9 mouse cellular contexts compared by ENCODE assay signal in the genomic region with DNA sequence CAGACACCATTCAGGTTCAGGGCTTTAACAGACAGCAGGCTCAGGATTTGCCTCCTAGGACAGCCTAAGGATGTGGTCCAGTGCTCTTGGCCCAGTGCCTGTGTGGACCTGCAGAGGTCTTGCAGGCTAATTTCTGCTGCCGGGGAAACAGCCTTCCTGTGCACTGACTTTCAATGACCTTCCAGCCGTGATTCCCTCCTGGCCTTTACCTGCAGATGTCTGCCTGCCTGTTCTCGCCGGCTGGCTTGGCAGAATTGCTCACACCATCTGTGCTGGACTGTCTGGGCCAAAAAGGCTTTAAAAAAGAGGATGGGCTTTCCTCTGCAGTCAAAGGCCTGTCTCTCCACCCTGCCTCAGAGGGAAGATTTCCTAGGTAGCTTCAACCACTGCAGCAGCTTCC.
DNase-seq lines count a peak whose midpoint lies in the region; ATAC-seq and TF ChIP-seq lines count a peak whose summit lies in the region.
"Had no signal": no experiment of that assay in that cellular context is flagged by ENCODE, and none has a peak within 500 bp of the region (broad histone marks: within the 10 kb centered on the region; RNA-seq: fewer than 3 reads in every experiment).

No protein-coding gene starts in this region.

- DNase-seq in layer of hippocampus, adult 11-12 months (ENCODE audit: low spot score): peak; percentile 9
- DNase-seq in layer of hippocampus, postnatal 14 days (ENCODE audit: low spot score in 2 of 2): no peak
- DNase-seq in cerebellum, adult 2 months: peak; percentile 81 to 84
- DNase-seq in hindbrain, embryonic 11.5 days (ENCODE audit: low spot score): peak; percentile 5
- peak; percentile 30 for DNase-seq in limb, embryonic 11.5 days (ENCODE audit: low spot score)
- no peak for DNase-seq in lung, postnatal 4 days
- DNase-seq in ovary, adult 18-20 months (ENCODE audit: low spot score): no peak
- no peak for DNase-seq in adrenal gland, adult 18-20 months (ENCODE audit: low spot score in 2 of 2)

- no peak overlapping the region for H3K27ac ChIP-seq in cerebellum, adult 2 months (ENCODE audit: insufficient read depth, low read length)
- H3K27ac ChIP-seq in hindbrain, embryonic 11.5 days (ENCODE audit: low read depth, low read length): no peak overlapping the region
- no peak overlapping the region for H3K27ac ChIP-seq in limb, embryonic 11.5 days (replicated peaks; ENCODE audit: low read depth, low read length)
- H3K27ac ChIP-seq: left cerebral cortex, adult 2 months had no signal

- no peaks in the 10 kb centered on the region for H3K27me3 ChIP-seq in cerebellum, adult 2 months (ENCODE audit: control insufficient read depth, insufficient read depth, low read length)
- no peaks in the 10 kb centered on the region for H3K27me3 ChIP-seq in hindbrain, embryonic 11.5 days (ENCODE audit: control insufficient read depth, insufficient read depth, low read length)
- H3K27me3 ChIP-seq in limb, embryonic 11.5 days (ENCODE audit: control insufficient read depth, insufficient read depth, low read length): no peaks in the 10 kb centered on the region

- TF ChIP-seq CTCF in cerebellum, adult 2 months (IDR thresholded peaks at IDR 0.05; ENCODE audit: borderline replicate concordance, insufficient read depth, low read depth, low read length): no peak

- no peak for TF ChIP-seq POLR2A in cerebellum, adult 2 months (IDR thresholded peaks at IDR 0.05; ENCODE audit: borderline replicate concordance, insufficient read depth, low read length)

- H3K4me1 ChIP-seq in cerebellum, adult 2 months (ENCODE audit: control insufficient read depth, insufficient read depth, low read length): peaks cover 5% of the 10 kb centered on the region; the same call in 1 of the 2 replicates
- no peaks in the 10 kb centered on the region for H3K4me1 ChIP-seq in hindbrain, embryonic 11.5 days (replicated peaks; ENCODE audit: control insufficient read depth, insufficient read depth, low read length)
- no peaks in the 10 kb centered on the region; the same call in 1 of the 2 replicates for H3K4me1 ChIP-seq in limb, embryonic 11.5 days (ENCODE audit: control insufficient read depth, insufficient read depth, low read length)

- 6% methylated on average over 4 of the region's 4 CpGs for WGBS in cerebellum, adult 2 months
- WGBS in hindbrain, embryonic 11.5 days: 61% methylated on average over 4 of the region's 4 CpGs
- 16% methylated on average over 4 of the region's 4 CpGs for WGBS in limb, embryonic 11.5 days

- no peak overlapping the region for H3K4me2 ChIP-seq in hindbrain, embryonic 11.5 days (replicated peaks; ENCODE audit: low read depth, low read length)
- H3K4me2 ChIP-seq in limb, embryonic 11.5 days (ENCODE audit: low read depth, severe bottlenecking): no peak overlapping the region

- no peak overlapping the region for H3K4me3 ChIP-seq in cerebellum, adult 2 months (replicated peaks; ENCODE audit: insufficient read depth, low read depth, low read length)
- H3K4me3 ChIP-seq in hindbrain, embryonic 11.5 days (ENCODE audit: low read depth, low read length): no peak overlapping the region
- H3K4me3 ChIP-seq in limb, embryonic 11.5 days (ENCODE audit: low read depth, low read length): no peak overlapping the region
- H3K4me3 ChIP-seq: left cerebral cortex, adult 2 months had no signal

- peak; percentile 38; the same call in 1 of the 2 replicates for ATAC-seq in hindbrain, embryonic 11.5 days (ENCODE audit: low FRiP score)
- 0 out of 2 replicates have a peak, but pooled peaks have one; percentile 31 for ATAC-seq in limb, embryonic 11.5 days (ENCODE audit: insufficient number of reproducible peaks, low FRiP score, low TSS enrichment, low read depth)

- no peaks in the 10 kb centered on the region for H3K36me3 ChIP-seq in hindbrain, embryonic 11.5 days (ENCODE audit: control insufficient read depth, insufficient read depth, low read length)
- no peaks in the 10 kb centered on the region for H3K36me3 ChIP-seq in limb, embryonic 11.5 days (ENCODE audit: control insufficient read depth, insufficient read depth, low read length)

- H3K9me3 ChIP-seq in hindbrain, embryonic 11.5 days (ENCODE audit: control insufficient read depth, low read length): no peaks in the 10 kb centered on the region
- no peaks in the 10 kb centered on the region for H3K9me3 ChIP-seq in limb, embryonic 11.5 days (ENCODE audit: control insufficient read depth, low read length)

- no peak overlapping the region for H3K9ac ChIP-seq in hindbrain, embryonic 11.5 days (ENCODE audit: low read depth, low read length)
- no peak overlapping the region for H3K9ac ChIP-seq in limb, embryonic 11.5 days (ENCODE audit: low read length)

Comparison
In these comparisons a context has a peak if more than half of its experiments do, and no peak if none do; other contexts are left out.
1. DNase-seq: peak in layer of hippocampus, adult 11-12 months (single experiment), cerebellum, adult 2 months (2 of 2), hindbrain, embryonic 11.5 days (single experiment) and limb, embryonic 11.5 days (single experiment); none in layer of hippocampus, postnatal 14 days (0 of 2), lung, postnatal 4 days (0 of 2), ovary, adult 18-20 months (single experiment) and adrenal gland, adult 18-20 months (0 of 2).